Mouse (Mus musculus) spleen, adult 12 weeks (tissue): ENCODE measurements around the gene Hoxa6.

Experiments used
- DNase-seq: peaks from one replicate; pipeline ENCODE4 v3.0.0; 2022; ENCODE audit warnings: low spot score

The Hoxa6 gene

DNA sequence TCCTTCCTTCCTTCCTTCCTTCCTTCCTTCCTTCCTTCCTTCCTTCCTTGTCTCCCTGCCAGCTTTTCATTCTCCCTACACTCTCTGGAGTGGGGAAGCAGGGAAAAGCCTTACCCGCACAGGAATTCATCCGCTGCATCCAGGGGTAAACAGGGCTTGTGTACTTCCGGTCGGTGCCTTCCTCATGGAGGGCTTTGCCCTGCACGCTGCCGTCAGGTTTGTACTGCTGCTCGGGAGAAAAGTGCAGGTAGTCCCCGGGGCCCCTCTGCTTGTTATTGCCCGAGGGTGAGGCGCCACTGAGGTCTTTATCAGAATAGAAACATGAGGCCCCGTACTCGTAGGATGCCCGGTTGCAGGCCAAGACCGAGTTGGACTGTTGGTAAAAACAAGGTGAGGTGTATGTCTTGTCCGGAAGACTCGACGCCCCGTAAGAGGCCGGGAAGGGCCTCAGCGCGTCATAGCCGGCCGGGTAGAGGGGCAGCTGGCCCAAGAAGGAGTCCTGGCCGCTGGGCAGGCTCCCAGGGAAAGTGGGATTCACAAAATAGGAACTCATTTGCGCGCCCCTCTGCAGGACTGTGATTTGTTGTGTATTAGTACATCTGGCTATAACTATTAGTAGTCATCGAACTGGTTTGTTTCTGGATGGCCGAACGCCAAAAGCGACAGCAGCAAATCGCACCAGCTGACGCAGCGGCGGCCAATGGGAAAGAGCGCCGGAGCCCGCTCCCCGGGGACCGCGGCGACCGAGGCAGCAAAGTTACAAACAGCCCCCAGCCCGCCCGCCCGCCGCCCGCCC lies at the start of gene Hoxa6:
TSS of gene Hoxa6 (minus strand) at position 651 of the 796 bp plus-strand sequence.
- no peak for DNase-seq

- DNase-seq: peak; percentile 44
Observed at GRCm38 (mm10) chr6:52256956-52257355, 48.4 kb upstream of the Hoxa6 start.

GRCm38 (mm10) chr6:52253511-52254500 lies 45.3 kb upstream of the Hoxa6 start:
- DNase-seq: no peak

GRCm38 (mm10) chr6:52252775-52253376 lies 44.4 kb upstream of the Hoxa6 start:
- DNase-seq: no peak

DNA sequence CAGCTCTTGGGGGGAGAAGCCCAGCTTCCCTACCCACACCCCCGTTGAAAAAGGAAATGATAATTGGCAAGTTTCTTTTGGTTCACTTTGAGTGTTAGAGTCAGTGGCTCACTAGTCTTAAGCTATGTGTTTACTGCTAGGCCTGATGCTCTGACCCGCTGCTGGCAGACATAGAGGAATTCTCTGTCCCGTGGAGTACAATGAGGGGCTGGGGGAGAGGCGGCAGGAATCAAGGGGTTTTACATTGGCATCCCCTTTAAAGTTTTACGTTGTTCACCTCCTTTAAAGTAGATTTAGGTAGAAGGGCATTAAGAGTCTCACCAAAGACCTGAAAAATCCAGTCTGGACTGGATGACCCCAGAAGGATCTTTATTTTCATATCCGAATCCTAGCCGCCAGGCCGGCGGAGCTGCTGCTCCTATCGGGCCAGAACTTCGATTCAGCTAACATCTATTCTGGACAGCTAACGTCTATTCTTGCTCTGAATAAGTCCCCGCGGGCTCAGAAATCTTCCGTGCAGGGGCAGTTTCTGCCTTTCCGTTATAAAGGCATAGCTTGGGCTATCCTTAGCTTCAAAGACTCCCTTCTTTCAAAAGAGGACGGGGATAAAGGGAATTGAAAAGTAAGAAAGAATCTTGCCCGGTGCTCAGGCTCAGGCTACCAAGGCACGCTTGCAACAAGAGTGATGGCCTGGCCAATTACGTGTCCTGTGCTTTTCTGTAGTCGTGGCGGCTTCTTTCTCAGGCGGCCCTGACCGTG lies 43.7 kb upstream of the Hoxa6 start:
- no peak for DNase-seq

GRCm38 (mm10) chr6:52251177-52251879 lies 42.8 kb upstream of the Hoxa6 start:
- DNase-seq: no peak

GRCm38 (mm10) chr6:52249826-52250225 lies 41.3 kb upstream of the Hoxa6 start:
- DNase-seq: no peak

- DNase-seq: no peak
Observed at GRCm38 (mm10) chr6:52249415-52249738, 40.9 kb upstream of the Hoxa6 start.

- DNase-seq: no peak
Observed at GRCm38 (mm10) chr6:52248638-52249414, 40.3 kb upstream of the Hoxa6 start.

- DNase-seq: no peak
Observed at GRCm38 (mm10) chr6:52247766-52248637, 39.5 kb upstream of the Hoxa6 start.

- no peak for DNase-seq
Observed at GRCm38 (mm10) chr6:52246916-52247315, 38.4 kb upstream of the Hoxa6 start.

DNA sequence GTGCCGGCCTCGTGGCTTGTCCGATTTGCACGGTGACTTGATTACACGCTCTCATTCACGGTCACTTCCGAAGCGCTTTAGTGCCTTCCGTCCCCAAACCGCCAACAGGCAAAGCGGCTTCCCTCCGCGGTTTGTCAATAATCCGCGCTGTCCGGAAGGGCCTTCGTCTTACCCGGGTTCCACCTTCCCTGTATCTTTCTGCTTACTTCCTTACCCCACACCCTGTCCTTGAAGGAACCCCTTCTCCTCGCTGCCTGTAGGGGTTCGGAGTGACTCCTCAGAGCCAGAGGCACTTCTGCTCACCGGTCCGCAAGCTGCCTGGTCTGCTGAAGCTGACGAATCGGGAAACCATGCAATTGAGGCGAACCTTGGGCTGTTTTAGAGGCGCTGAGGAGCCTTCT lies 37.9 kb upstream of the Hoxa6 start:
- DNase-seq: no peak

DNA sequence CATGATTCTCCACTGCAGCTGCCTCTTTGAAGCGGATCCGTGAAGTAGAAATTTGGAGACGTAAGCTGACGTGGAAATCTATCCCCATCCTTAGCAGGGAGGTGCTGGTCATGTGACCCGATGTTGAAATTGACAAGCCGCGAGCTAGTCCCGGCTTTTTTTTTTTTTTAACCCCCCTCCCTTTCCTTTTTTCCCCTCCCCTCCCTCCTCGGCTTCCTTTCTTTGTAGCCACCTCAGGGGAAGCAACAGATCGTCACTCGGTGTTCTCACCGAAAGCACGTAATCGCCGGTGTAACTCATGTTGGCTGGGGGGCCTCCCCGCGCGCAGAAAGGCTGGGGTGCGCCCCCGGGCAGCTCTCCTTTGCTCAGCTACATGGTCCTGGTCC lies 37.2 kb upstream of the Hoxa6 start, which contains the start of gene Hoxa11:
TSS of gene Hoxa11 (minus strand) at position 54 of the 386 bp plus-strand sequence.
- DNase-seq: no peak

- DNase-seq: no peak
Observed at GRCm38 (mm10) chr6:52245040-52245756, 36.7 kb upstream of the Hoxa6 start.

DNA sequence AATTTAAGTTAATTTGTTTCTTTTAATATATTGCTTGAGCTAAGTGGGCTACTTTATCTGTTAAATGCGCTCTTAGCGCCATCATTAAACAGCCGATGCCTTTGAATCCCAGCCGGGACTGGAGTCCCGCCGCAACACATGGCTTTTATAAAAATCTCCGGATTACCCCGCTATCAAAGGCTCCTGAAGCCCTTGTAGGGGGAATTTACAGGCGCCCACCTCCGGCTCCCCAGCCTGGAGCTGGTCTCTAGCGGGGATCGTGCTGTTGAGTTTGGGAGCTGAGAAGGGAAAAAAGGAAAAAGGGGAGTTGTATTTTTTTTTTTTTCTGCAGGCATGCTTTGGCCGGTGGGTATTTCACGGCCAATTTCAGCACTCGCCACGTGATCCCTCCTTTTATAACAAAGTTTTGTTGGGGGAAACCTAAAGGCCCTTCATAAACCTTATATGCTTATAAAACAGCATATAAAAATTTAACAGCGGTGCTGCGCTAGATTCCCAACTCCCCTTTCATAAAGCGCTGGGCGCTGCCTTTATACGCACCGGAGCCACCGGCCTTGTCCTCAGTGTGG lies 36.0 kb upstream of the Hoxa6 start:
- no peak for DNase-seq

DNA sequence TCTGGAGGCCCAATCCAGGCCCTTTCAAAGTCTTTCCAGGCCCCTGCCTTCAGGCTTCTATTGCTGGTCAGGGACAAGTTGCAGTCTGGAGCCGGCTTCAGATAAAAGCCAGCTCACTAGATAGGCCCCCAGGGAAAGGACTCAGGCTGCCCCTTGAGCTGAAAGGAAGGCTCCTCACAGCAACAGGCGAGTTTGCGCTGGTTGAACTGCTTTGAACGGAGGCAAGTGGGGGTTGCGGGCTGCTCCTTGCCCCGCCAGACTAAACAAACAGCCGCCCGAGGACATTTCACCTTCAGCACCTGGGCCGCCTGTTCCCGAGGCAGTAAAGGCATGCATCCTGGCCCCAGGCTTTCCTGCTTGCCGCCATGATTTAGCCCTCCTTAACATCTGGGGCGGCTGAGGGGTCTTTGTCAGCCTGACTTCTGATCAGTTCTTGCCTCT lies 35.2 kb upstream of the Hoxa6 start:
- DNase-seq: no peak

- no peak for DNase-seq
Observed at GRCm38 (mm10) chr6:52242801-52243332, 34.3 kb upstream of the Hoxa6 start.
